Mouse (Mus musculus): Measurements from ENCODE around the gene Heatr5a.

DNA sequence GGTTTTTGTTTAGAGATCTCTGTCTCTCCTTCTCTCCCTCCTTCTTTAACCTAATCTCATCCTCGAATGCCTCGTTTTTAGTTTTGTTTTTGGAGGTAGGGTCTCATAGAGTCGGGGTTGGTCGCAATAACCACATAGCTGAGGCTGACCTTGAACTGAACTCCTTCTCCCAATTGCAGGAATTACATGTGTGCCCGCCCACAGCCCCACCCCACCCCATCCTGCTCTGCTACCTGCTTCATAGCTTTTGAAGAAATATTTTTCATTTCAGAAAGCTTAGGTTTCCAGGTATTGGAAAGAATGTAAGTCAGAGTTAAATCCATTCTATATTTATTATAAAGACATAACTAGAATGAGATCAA is 35.5 kb upstream of the Heatr5a start:
- TF ChIP-seq TAL1 (IDR thresholded peaks at IDR 0.05; ENCODE audit: low read length) (no peak), GATA1 (IDR thresholded peaks at IDR 0.05; ENCODE audit: low read length) (no peak)
